Mouse (Mus musculus) spleen, adult 2 months (tissue): ENCODE data around the gene Casq1.

Experiments used
- CTCF ChIP-seq: fragments of 200-500 bp; IDR thresholded peaks from 2 replicates; pipeline ENCODE4 v1.5.1; 2011; ENCODE audit warnings: mild to moderate bottlenecking, inconsistent platforms; ENCODE audit not compliant: insufficient read depth, insufficient read length, insufficient replicate concordance; ENCODE audit errors: extremely low read depth
- POLR2A ChIP-seq: fragments of 200-500 bp; IDR thresholded peaks from 2 replicates; pipeline ENCODE4 v1.6.1; 2011; ENCODE audit warnings: low read depth, low read length, inconsistent platforms

- TF ChIP-seq POLR2A (no peak), CTCF (no peak)
These were observed 1.3 kb downstream of the Casq1 start for GRCm38 (mm10) chr1:172218164-172218910.
